Mouse (Mus musculus) cerebellum, adult 2 months (tissue): ENCODE measurements around the gene Tmem121b.

ENCODE experiments used
- CTCF ChIP-seq: fragments of 200-500 bp; IDR thresholded peaks from 2 replicates; pipeline ENCODE4 v1.5.1; 2011; ENCODE audit warnings: low read depth, mild to moderate bottlenecking, control low read depth, low read length, moderate library complexity, borderline replicate concordance; ENCODE audit not compliant: insufficient read depth
- POLR2A ChIP-seq: fragments of 200-500 bp; IDR thresholded peaks from 2 replicates; pipeline ENCODE4 v1.6.1; 2011; ENCODE audit warnings: low read length, control low read depth, borderline replicate concordance; ENCODE audit not compliant: insufficient read depth

DNA sequence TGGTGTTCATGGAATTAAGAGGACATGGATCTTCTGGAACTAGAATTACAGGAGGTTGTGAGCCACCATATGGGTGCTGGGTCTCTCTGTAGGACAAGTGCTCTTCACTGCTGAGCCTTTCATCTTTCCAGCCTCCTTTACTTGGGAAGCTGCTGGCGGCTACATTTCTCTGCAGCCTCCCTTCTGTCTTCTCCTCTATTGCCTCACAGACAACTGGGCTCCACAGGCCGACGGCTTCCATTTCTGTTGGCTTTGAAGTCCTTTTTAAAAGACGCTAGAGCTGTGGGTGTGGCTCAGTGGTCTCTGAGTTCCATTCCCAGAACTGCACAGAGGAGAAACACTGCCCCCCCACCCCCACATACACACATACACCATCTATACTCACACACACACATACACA, 28.2 kb downstream of the Tmem121b start:
- TF ChIP-seq CTCF, result no peak
- no peak for TF ChIP-seq POLR2A
